Mouse (Mus musculus) ES-Bruce4 (cell line): Measurements from ENCODE around the gene Siae.

Experiments
- CTCF ChIP-seq: IDR thresholded peaks from one replicate; pipeline ENCODE4 v1.8.1; 2011; ENCODE audit warnings: low read depth, low read length
- EP300 ChIP-seq: IDR thresholded peaks from 2 replicates; pipeline ENCODE4 v1.6.1; 2011; ENCODE audit warnings: low read depth, low read length; ENCODE audit not compliant: insufficient read depth
- POLR2A ChIP-seq: IDR thresholded peaks from one replicate; pipeline ENCODE4 v1.8.1; 2011; ENCODE audit warnings: low read length; ENCODE audit not compliant: insufficient read depth

DNA sequence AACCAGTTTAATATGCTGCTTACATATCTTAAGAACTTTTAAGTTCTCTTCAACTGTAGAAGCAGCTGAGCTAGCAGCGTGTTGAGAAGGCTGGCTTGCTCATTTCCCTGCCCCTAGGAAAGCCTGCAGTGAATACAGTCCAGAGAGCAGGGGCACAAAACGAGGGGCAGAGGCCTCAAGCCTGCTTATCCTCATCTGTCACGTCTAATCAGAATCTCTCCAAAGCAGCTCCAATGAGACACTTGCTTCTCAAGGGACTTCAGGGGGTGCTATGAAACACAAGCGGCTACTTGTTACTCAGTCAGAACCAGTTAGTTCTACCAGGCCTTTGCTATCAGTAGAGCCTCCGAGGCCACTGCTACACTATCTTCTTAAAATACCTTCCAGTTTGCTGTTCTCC, 98.3 kb downstream of the Siae start:
- no peak for TF ChIP-seq CTCF
- no peak for TF ChIP-seq EP300
- TF ChIP-seq POLR2A = no peak
